Mouse (Mus musculus): ENCODE data around the gene Brd3os.

DNA sequence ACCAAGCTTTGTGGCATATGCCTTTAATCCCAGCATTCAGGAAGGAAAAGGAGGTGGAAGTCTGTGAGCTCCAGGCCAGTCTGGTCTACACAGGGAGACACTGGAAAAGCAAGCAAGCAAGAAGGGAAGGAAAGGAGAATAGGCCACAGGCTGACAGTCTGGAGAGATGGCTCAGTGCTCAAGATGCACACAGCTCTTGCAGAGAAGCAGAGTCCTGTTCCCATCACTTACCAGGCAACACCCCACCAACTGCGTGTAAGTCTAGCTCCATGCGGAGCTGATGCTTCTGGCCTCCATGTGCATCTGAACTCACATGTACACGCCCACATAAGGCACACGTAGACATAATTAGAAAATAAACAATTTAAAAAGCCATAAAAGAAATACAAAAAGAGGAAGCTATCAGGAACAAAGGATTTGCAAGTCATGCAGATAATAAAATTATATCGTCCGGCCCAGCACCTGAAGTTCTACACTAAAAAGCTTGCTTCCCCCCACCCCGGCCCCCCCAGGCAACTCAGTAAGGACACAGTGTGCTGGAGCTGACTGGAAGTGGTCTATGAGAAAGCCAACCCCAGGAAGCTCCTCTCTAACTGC, 40.2 kb downstream of the Brd3os start:
- no peak for TF ChIP-seq CTCF (IDR thresholded peaks at IDR 0.05; ENCODE audit: low read depth)
- no peak for TF ChIP-seq EP300 (IDR thresholded peaks at IDR 0.05; ENCODE audit: low read depth)

Measured in liver, embryonic 14.5 days (tissue).